Mouse (Mus musculus) thymus, adult 18-20 months (tissue): ENCODE data around the gene Rs1.
"Not testable (repeated sequence)": the region's sequence is repeated elsewhere in the genome, so short reads cannot be mapped to it uniquely, and the experiment has no call there.

Source experiments
- DNase-seq, 2 experiments: peaks; one replicate each; pipeline ENCODE4 v3.0.0; 2022; ENCODE audit warnings: mixed read lengths in 2 of 2

Rs1 gene

DNA sequence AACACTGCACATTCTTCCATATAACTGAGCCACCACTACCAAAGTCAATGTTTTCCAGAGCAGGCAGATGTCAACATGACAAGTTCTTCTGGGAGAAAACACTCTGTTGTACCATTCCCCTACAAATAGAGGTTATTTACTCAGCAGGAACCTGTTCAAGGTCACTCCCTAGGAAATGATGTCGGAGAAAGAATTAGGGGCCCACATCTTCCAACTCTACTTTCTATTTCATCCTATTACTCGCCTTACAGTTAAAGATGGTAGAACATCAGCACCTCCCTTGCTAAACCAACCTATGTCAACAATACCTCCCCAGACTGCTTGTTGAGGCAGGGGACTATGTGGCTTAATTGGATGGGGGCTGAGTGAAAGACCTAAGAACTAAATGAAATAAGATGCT, at the start of gene Rs1:
Gene Rs1 (plus strand): TSS at position 301 of the 400 bp plus-strand sequence.
- no peak for DNase-seq

DNA sequence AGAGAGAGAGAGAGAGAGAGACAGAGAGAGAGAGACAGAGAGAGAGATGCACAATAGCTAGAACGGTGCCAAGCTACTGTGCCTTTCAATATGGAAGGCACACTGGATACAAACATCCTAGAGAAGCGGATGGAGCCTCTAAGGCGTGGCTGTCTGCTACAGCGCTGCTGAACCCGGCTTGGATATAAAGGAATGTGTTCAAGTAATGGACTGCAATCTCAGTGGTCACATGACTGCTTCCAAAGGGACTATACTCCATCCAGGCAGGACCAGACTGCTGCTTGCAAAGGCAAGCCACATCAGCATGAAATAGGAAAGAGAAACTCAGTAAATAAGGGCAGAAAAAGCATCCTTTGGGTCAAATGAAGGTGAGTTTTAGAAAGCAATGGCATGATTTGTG, 32.2 kb upstream of the Rs1 start, which contains the start of gene Ppef1:
Gene Ppef1 (minus strand): TSS at position 116 of the 400 bp plus-strand sequence.
- DNase-seq: no peak

DNA sequence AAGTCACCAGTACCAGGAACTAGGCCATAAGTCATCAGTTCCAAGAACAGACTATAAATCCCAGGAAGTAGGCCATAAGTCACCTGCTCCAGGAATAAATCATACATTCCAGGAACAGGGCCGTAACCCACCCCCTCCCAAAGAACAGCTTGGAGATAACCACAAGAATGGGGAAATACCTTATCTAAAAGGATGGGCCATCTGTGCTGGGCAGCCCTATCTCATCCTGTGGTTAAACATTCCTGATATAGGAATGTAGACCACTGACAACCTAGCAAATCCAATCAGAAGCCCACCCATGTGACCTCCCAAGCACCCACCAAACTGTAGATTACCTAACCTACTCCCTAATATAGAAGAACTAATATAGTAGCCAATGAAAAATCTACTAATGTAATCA, 22.4 kb upstream of the Rs1 start:
- no peak for DNase-seq

DNA sequence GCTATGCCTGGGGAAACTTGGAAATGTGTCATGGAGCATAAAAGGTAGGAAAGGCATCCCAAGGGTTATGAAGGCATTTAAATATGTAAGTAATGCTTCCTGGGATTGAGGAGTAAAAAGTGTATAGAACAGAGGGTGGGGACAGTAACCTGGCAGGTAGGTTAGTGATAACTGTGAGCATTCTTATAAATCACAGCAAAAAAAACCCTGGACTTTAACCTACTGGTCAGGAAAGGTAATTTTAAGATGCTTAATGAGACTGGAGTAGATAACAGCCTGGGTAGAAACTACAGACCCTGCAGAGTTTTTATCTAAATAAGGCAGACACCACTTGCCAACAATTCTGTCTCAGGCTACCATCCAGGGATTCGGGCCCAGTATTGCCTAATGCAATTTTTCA, 19.2 kb upstream of the Rs1 start:
- DNase-seq: no peak

DNA sequence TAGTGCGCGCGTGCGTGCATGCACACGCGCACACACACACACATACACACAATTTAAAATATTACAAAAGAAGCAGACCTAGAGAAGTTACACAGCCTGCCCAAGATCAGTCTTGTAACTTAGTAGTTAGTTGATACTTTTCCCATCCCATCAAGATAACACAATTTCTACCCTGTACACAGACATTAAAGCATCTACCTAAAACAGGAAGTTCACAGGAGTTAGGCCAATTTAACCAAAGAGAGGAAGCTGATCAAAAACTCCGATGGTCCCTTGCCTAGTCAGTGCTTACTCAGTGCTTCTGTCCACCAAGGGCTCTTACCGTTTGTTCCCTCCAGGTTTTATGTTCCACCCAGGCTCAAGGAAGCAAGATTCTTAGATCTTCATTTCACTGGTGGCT, 17.0 kb upstream of the Rs1 start:
- no peak for DNase-seq

DNA sequence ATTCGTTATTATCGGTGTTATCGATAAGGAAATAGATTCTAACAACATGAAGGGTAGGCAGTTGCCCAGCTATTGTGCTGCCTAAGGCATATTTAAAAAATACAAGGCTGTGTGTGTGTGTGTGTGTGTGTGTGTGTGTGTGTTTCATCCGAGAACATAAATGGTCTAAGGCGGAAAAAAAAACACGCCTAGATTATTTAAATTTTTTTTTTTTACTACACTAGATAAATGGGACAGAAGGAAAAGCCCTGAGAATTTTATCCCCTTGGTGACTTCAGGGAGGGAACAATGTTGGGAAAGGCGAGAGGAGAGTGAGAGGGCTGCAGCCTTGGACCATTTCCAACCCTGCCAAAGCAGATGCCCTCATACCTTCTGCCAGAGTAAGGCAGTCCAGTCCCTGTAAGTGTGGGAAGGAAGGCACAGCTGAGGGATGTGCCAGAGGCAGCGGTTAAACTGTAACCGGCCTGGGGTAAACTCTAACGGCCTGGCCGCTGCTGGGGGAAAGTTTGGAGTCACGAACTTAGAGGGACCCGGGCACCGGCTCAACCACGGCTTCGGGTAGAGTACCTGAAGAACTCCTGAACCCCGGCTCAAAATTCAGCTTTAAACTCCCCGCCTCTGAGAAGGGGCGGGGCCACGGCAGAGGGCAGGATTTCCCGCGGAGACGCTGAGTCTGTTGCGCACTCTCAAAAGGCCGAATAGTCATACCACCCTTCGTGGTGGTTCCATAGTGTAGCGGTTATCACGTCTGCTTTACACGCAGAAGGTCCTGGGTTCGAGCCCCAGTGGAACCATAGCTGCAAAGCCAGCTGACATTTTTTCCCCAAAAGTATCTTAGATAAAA, 2.2 kb upstream of the Rs1 start:
- peak; percentile 72 to 80 for DNase-seq

DNA sequence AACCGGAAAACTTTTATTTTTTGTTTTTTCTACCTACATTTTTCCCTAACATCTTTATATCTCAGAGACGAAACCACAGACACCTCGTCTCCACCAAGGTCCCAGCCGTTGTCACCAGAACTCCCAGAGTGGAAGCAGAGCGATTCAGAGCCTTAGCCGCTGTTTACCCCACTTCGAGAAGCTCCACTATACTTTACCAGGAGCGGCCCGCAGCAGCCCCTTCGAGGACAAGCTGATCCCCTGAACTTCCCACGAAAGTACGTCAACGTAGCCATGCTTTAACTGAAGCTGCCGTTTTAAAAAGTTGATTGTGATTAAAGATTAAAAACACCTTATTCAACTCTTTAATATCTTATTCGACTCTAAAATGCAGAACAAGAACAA, 1.6 kb upstream of the Rs1 start:
- DNase-seq: no peak

DNA sequence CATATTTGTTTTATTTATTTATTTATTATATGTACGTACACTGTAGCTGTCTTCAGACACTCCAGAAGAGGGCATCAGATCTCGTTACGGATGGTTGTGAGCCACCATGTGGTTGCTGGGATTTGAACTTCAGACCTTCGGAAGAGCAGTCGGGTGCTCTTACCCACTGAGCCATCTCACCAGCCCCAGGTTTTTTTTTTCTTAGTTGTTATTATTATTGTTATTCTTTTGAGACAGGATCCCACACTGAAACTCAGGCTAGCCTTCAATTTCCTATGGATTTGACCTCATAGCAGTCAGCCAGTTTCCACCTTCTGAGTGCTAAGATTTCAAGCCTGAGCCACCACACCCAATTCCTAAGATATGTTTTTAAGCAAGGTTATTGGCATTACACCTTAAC, 1.8 kb downstream of the Rs1 start:
- DNase-seq: not testable (repeated sequence)

DNA sequence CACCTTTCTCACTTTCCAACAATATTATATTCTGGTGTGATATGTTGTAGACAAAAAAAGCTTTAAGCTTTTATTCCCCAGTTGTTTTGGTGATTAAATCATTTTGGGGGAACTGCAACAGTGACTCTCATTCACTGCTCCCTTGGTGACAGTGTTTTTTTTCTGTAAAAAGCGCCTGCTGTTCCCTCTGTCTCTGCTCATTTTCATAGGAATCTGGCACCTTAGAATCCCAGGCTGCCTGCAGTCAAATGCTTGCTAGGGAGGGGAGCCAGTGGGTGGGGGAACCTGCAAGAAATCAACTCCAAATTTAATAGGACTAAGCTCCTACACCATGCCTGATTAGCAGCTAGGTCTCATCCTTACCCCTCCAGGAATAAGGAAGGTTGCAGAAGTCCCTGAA, 5.2 kb downstream of the Rs1 start:
- no peak for DNase-seq

DNA sequence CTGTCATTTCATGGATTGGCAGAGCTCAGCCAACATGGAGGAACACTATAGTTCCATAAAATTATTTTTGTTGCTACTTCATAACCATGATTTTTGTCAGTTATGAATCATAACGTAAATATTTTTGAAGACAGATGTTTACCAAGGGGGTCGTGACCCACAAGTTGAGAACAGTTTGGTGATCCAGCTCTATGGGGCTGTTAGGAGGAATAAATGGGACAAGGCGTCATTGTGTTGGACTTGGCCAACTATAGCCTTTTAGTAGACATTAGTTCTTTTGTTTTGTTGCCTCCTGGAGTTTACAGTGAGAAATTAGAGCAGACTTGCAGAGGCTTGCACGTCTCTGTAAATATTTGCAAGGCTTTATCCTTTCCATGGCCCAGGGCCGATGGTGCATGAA, 14.5 kb downstream of the Rs1 start:
- no peak for DNase-seq

DNA sequence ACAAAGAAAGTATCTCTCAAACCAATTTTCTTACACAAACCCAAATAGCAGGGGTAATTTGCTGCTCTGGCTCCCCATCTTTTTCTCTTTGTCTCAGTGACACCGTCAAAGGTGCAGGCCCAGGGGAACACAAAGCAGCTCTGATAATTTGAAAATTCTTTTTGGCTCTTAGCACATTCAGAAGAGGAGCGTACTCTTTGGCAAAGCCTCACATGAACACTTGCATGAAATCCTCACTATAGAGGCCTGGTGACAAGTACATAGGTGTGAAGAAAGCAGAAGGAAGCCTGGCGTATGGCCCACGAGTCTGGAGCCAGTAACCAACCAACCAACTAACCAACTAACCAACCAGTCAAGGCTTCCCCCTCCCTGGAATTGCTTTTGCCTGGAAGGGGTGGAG, 27.1 kb downstream of the Rs1 start:
- no peak for DNase-seq

DNA sequence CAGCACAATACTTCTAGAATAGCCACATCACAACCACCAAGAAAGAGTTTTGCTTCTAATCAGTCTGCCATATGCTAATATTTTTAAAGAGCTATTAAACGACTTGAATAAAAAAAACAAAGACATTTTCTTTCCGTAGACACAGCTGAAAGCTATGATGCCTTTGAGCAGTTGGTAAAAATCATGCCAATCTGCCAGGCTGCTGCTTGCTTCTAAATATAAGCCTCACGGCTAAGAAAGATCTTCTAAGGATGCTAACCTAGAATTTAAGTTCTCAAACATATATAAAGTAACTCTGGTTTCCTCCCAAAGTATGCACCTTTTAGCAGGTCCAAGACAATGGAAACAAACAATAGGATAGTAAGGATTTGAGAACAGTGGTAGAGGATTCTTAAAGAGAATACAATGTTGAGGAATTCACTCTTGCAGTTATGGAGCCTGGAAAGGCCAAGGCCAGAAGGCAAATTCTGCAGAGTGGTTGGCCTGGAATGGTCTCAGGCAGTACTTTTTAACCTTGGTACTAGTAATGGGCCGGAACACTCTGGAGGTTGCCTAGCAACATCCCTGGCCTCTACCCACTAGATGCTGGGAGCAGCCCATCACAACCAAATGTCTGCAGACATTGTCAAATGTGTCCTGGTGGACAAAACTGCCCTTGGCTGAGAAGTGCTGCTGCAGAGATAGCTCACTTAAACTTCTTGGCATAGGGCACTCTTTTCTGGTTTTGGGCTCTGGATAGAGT, 36.8 kb downstream of the Rs1 start:
- no peak for DNase-seq

DNA sequence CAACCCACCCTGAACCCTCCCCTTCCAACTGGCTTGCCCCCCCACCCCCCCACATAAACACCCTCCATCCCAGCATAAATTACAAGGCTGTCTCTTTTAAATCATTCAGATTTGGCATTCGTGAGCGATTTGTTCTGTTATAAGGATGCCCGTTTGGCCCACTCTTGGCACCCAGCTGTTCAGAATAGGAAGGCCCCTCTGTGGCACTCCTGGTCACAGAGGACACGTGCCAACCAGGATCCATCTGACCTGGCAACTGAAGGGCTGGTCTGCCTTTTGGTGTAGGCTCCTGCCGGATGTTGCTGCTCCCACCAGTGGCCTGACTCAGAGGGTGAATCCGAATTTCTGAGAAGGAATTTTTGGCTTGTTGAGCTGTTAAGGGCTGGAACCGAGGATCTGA, 40.4 kb downstream of the Rs1 start:
- DNase-seq: no peak
